Mouse (Mus musculus) forebrain, embryonic 15.5 days (tissue): ENCODE data around the gene Timm10. TPM values are rescaled to one million over a fixed set of nuclear protein-coding genes. Genes with fewer than 3 reads are reported as not detected.
A peak's percentile ranks its signal among the peaks of the same experiment; 100 is the strongest.
"Not testable (repeated sequence)": the region's sequence is repeated elsewhere in the genome, so short reads cannot be mapped to it uniquely, and the experiment has no call there.

ENCODE experiments used
- ATAC-seq: fragments of 200-750 bp; cut with Nextera tagmentation; replicated peaks from 2 replicates; pipeline ENCODE4 v1.8.0; 2017; ENCODE audit warnings: mild to moderate bottlenecking, moderate TSS enrichment, moderate library complexity
- H3K27ac ChIP-seq: fragments of 300-500 bp; sonication (generic); replicated peaks from 2 replicates; pipeline ENCODE4 v1.5.1; 2015; ENCODE audit warnings: mild to moderate bottlenecking, inconsistent platforms
- H3K27me3 ChIP-seq: fragments of 300-500 bp; sonication (generic); 2 replicates; pipeline ENCODE4 v1.6.1; 2015; ENCODE audit warnings: inconsistent platforms
- H3K36me3 ChIP-seq: fragments of 300-500 bp; sonication (generic); 2 replicates; pipeline ENCODE4 v1.6.1; 2015; ENCODE audit warnings: mild to moderate bottlenecking, inconsistent platforms
- H3K4me1 ChIP-seq: fragments of 300-500 bp; sonication (generic); 2 replicates; pipeline ENCODE4 v1.6.1; 2015; ENCODE audit warnings: inconsistent platforms
- H3K4me2 ChIP-seq: fragments of 300-500 bp; sonication (generic); replicated peaks from 2 replicates; pipeline ENCODE4 v1.6.1; 2015; ENCODE audit warnings: mild to moderate bottlenecking, inconsistent platforms
- H3K4me3 ChIP-seq: fragments of 300-500 bp; sonication (generic); 2 replicates; pipeline ENCODE4 v1.5.1; 2015; ENCODE audit warnings: mild to moderate bottlenecking, inconsistent platforms
- H3K9ac ChIP-seq: fragments of 300-500 bp; sonication (generic); replicated peaks from 2 replicates; pipeline ENCODE4 v1.6.1; 2015; ENCODE audit warnings: mild to moderate bottlenecking, inconsistent platforms
- H3K9me3 ChIP-seq: fragments of 300-500 bp; sonication (generic); 2 replicates; pipeline ENCODE4 v1.6.1; 2016; ENCODE audit warnings: inconsistent platforms
- WGBS: fragments of 180-500 bp; shearing (Covaris S2); methylation state at CpG from one replicate; pipeline ENCODE4 v1.1.7; 2015; ENCODE audit warnings: mixed read lengths; 5-methylcytosine and 5-hydroxymethylcytosine counted together
- polyA plus RNA-seq: library from polyadenylated mRNA; unstranded; fragments of >200 nt; fragmentation: Nextera tagmentation; extraction: Ambion mirVana; gene quantifications from 2 replicates; pipeline ENCODE4 v1.2.1, GENCODE M21; 2015

Timm10 gene
- polyA plus RNA-seq, 1 experiment from 2014 or later: 61.4 TPM

DNA sequence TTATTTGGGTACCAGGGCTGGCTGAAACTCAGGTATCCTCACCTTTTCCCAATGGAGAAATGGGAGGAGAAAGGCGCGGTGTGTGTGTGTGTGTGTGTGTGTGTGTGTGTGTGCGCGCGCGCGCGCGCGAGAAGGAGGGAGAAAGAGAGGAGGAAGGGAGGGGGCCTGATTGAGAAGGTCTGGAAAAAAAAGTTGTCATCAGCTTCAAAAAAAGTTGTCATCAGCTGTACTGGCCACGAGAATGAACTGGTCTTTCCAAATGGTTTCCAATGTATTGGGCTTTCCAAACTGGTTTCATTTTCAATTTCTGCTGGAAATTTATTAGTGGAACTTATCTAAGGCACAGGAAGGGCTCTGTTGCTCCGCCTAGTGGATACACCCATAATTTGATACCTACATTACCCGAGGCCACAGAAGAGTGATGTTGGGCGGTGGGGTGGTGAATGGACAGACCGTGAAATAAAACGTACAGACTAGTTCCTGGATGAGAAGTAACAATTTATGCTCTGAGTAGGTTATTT, 27.7 kb upstream of the Timm10 start:
- peaks cover 9% of the 10 kb centered on the region for H3K4me1 ChIP-seq
- H3K27ac ChIP-seq: no peak overlapping the region
- ATAC-seq: peak; percentile 70
- under 1% methylated on average over 16 of the region's 16 CpGs for WGBS
- H3K9me3 ChIP-seq: no peaks in the 10 kb centered on the region
- peak overlapping the region; percentile 53 for H3K4me3 ChIP-seq
- H3K9ac ChIP-seq: peak overlapping the region; percentile 53
- H3K4me2 ChIP-seq: peak overlapping the region; percentile 90
- no peaks in the 10 kb centered on the region for H3K36me3 ChIP-seq
- no peaks in the 10 kb centered on the region for H3K27me3 ChIP-seq

DNA sequence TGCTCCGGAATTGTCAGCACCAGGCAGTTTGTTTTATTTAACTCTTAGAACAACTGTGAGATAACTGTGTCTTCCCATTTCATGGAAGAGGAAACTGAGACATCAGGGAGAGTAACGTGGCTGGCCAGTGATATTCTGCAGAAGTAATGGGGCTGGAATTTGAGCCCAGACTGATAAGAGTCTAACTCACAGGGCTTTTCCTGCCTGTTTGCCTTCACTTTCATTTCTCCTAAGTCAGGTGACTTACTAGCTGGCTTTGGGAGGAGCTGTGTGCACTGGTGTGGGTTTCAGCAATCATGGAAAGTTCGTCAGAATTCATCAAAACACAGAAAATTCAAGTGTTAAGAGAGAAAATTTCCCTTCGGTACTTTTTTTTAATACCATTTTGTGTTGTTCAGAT, 26.5 kb upstream of the Timm10 start:
- Histone ChIP-seq H3K27me3 (no peaks in the 10 kb centered on the region), H3K4me1 (peaks cover 9% of the 10 kb centered on the region), H3K9ac (no peak overlapping the region), H3K9me3 (no peaks in the 10 kb centered on the region), H3K27ac (no peak overlapping the region), H3K4me2 (no peak overlapping the region), H3K36me3 (no peaks in the 10 kb centered on the region), H3K4me3 (no peak overlapping the region)
- no peak for ATAC-seq
- 84% methylated on average over 4 of the region's 4 CpGs for WGBS

GRCm38 (mm10) chr2:84801223-84801622, 25.6 kb upstream of the Timm10 start:
- H3K4me2 ChIP-seq, H3K9me3 ChIP-seq, H3K36me3 ChIP-seq, H3K4me3 ChIP-seq, ATAC-seq, H3K27ac ChIP-seq, H3K4me1 ChIP-seq, H3K27me3 ChIP-seq, H3K9ac ChIP-seq: not testable (repeated sequence)
- WGBS: 78% methylated on average over 5 of the region's 5 CpGs

- WGBS: 89% methylated on average over 7 of the region's 7 CpGs
Observed at GRCm38 (mm10) chr2:84803963-84804362, 22.8 kb upstream of the Timm10 start.

GRCm38 (mm10) chr2:84806546-84806945, 20.3 kb upstream of the Timm10 start:
- Histone ChIP-seq H3K27ac (no peak overlapping the region), H3K9me3 (no peaks in the 10 kb centered on the region), H3K4me2 (no peak overlapping the region), H3K4me3 (no peak overlapping the region), H3K27me3 (no peaks in the 10 kb centered on the region), H3K9ac (no peak overlapping the region), H3K36me3 (no peaks in the 10 kb centered on the region), H3K4me1 (peaks cover 5% of the 10 kb centered on the region)
- ATAC-seq: no peak
- WGBS: 80% methylated on average over 5 of the region's 5 CpGs

More at GRCm38 (mm10) chr2:84803963-84804362, 22.8 kb upstream of the Timm10 start:
- Histone ChIP-seq H3K9ac (no peak overlapping the region), H3K4me2 (no peak overlapping the region), H3K27me3 (no peaks in the 10 kb centered on the region), H3K4me1 (peaks cover 4% of the 10 kb centered on the region; the same call in 1 of the 2 replicates), H3K36me3 (no peaks in the 10 kb centered on the region), H3K4me3 (no peak overlapping the region), H3K9me3 (no peaks in the 10 kb centered on the region), H3K27ac (no peak overlapping the region)
- ATAC-seq: no peak

DNA sequence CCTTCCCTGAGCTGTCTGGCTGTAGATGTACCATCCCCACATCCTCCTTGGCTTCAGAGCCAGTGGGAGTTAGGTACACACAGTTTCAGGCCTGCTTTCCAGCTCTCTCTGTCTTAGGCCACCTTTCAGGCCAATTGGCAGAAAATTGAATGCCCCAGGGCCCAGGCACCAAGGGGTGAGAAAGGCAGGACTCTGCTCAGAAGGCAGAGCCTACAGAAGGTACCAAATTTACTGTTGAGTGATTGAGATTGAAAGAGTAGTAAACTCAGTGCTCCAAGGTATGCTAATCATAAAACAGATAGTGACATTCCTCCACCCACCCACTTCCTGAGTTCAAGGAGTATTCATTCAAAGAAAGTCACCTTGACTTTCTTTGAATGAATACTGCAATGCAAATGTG, 17.5 kb upstream of the Timm10 start:
- Histone ChIP-seq H3K27ac (no peak overlapping the region), H3K9ac (no peak overlapping the region), H3K4me2 (no peak overlapping the region), H3K9me3 (no peaks in the 10 kb centered on the region), H3K4me1 (peaks cover 5% of the 10 kb centered on the region), H3K4me3 (no peak overlapping the region), H3K36me3 (no peaks in the 10 kb centered on the region), H3K27me3 (no peaks in the 10 kb centered on the region)
- no peak for ATAC-seq

DNA sequence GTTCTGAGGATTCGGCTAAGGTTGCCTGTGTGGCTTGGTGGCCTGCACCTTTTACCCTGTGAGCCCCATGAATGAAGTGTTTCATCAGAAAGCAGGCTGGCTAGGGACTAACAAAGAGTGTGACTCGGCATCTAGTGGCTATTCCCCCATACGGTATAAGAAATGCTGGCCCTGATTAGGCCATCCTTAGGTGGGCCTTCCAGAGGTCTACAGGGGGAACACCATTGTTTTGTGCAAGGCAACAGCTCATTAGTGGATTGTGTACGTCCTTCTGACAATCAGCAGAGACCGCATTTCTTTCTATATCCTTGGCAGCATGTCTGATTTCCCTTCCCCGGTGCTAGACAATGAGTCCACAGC, 16.3 kb upstream of the Timm10 start:
- Histone ChIP-seq H3K4me3 (no peak overlapping the region), H3K27ac (no peak overlapping the region), H3K4me2 (no peak overlapping the region; the same call in 1 of the 2 replicates), H3K36me3 (no peaks in the 10 kb centered on the region), H3K9me3 (no peaks in the 10 kb centered on the region), H3K9ac (no peak overlapping the region), H3K27me3 (no peaks in the 10 kb centered on the region), H3K4me1 (peaks cover 5% of the 10 kb centered on the region)
- peak; percentile 55; the same call in 1 of the 2 replicates for ATAC-seq
- 51% methylated on average over 6 of the region's 6 CpGs for WGBS

DNA sequence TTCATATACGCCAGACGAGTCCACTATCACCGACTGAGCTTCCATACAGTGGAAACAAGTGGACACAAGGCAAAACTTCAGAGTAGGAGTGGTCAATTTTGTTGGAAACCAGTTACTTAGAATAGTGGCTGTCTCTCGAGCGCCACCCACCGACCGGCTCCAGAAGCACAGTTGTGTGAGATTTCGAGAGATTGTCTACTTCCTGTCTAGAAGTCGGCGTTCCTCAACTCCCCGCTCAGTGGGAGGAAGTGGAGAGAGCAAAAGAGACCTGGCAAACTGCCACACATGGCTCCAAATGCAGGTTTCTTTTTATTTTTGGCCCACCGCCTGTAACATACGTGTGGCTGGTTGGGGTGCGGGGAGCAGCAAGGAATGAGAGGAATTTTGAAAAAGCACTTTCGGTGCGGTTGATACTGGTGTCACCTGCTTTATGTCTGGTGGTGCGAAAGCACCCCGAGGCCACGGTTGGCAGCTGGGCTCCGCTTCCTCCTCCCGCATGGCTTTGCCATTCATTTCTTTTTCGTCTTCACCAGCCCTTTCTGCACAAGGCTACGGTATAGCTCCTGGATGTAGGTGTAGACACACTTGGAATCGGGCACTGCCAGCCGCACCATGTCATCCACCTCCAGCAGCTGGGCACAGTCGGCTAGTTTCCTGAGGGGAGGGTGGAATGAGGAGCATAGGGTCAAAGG, 15.8 kb upstream of the Timm10 start:
- H3K9ac ChIP-seq: 0 out of 2 replicates have a peak overlapping the region, but pooled peaks have one; percentile 4
- H3K4me1 ChIP-seq: peaks cover 5% of the 10 kb centered on the region
- H3K4me2 ChIP-seq: peak overlapping the region; percentile 45
- peak overlapping the region; percentile 22 for H3K4me3 ChIP-seq
- WGBS: 37% methylated on average over 26 of the region's 26 CpGs
- no peaks in the 10 kb centered on the region for H3K36me3 ChIP-seq
- no peaks in the 10 kb centered on the region for H3K27me3 ChIP-seq
- peak; percentile 68 for ATAC-seq
- H3K9me3 ChIP-seq: no peaks in the 10 kb centered on the region
- H3K27ac ChIP-seq: no peak overlapping the region

GRCm38 (mm10) chr2:84811880-84812279, 14.9 kb upstream of the Timm10 start:
- H3K27ac ChIP-seq: no peak overlapping the region
- no peaks in the 10 kb centered on the region for H3K36me3 ChIP-seq
- no peak overlapping the region for H3K9ac ChIP-seq
- no peak overlapping the region for H3K4me3 ChIP-seq
- no peak for ATAC-seq
- H3K27me3 ChIP-seq: no peaks in the 10 kb centered on the region
- peaks cover 5% of the 10 kb centered on the region for H3K4me1 ChIP-seq
- 89% methylated on average over 7 of the region's 7 CpGs for WGBS
- H3K4me2 ChIP-seq: no peak overlapping the region
- no peaks in the 10 kb centered on the region for H3K9me3 ChIP-seq

- no peaks in the 10 kb centered on the region for H3K27me3 ChIP-seq
- ATAC-seq: no peak
- H3K27ac ChIP-seq: no peak overlapping the region
- peaks cover 5% of the 10 kb centered on the region for H3K4me1 ChIP-seq
- no peaks in the 10 kb centered on the region for H3K36me3 ChIP-seq
- H3K9me3 ChIP-seq: no peaks in the 10 kb centered on the region
- no peak overlapping the region for H3K4me3 ChIP-seq
- no peak overlapping the region for H3K4me2 ChIP-seq
- no peak overlapping the region for H3K9ac ChIP-seq
- 79% methylated on average over 6 of the region's 6 CpGs for WGBS
Observed at GRCm38 (mm10) chr2:84812676-84813075, 14.1 kb upstream of the Timm10 start.

GRCm38 (mm10) chr2:84819861-84820260, 6.9 kb upstream of the Timm10 start:
- Histone ChIP-seq H3K4me3 (no peak overlapping the region), H3K4me2 (no peak overlapping the region), H3K4me1 (no peaks in the 10 kb centered on the region), H3K9me3 (no peaks in the 10 kb centered on the region), H3K36me3 (no peaks in the 10 kb centered on the region), H3K27me3 (no peaks in the 10 kb centered on the region), H3K9ac (no peak overlapping the region), H3K27ac (no peak overlapping the region)
- no peak for ATAC-seq
- 73% methylated on average over 3 of the region's 3 CpGs for WGBS

GRCm38 (mm10) chr2:84822552-84822951, 4.2 kb upstream of the Timm10 start, which contains the start of gene Smtnl1:
TSS of gene Smtnl1 (minus strand) at chr2:84822652.
- Histone ChIP-seq H3K9ac (no peak within 1 kb of the TSS), H3K4me2 (no peak within 1 kb of the TSS), H3K36me3 (no peaks in the 10 kb centered on the region), H3K4me3 (no peak within 1 kb of the TSS), H3K27me3 (no peaks in the 10 kb centered on the region), H3K9me3 (no peaks in the 10 kb centered on the region), H3K27ac (no peak within 1 kb of the TSS), H3K4me1 (peaks cover 6% of the 10 kb centered on the region)
- ATAC-seq: no peak
- 71% methylated on average over 13 of the region's 13 CpGs for WGBS

GRCm38 (mm10) chr2:84823237-84823636, 3.6 kb upstream of the Timm10 start:
- no peaks in the 10 kb centered on the region for H3K27me3 ChIP-seq
- WGBS: 48% methylated on average over 2 of the region's 2 CpGs
- no peak overlapping the region for H3K9ac ChIP-seq
- H3K4me3 ChIP-seq: no peak overlapping the region
- peaks cover 12% of the 10 kb centered on the region for H3K4me1 ChIP-seq
- no peak overlapping the region for H3K4me2 ChIP-seq
- no peak for ATAC-seq
- H3K36me3 ChIP-seq: no peaks in the 10 kb centered on the region
- no peak overlapping the region for H3K27ac ChIP-seq
- no peaks in the 10 kb centered on the region for H3K9me3 ChIP-seq
